15 mouse cellular contexts compared by ENCODE assay signal in the genomic region with DNA sequence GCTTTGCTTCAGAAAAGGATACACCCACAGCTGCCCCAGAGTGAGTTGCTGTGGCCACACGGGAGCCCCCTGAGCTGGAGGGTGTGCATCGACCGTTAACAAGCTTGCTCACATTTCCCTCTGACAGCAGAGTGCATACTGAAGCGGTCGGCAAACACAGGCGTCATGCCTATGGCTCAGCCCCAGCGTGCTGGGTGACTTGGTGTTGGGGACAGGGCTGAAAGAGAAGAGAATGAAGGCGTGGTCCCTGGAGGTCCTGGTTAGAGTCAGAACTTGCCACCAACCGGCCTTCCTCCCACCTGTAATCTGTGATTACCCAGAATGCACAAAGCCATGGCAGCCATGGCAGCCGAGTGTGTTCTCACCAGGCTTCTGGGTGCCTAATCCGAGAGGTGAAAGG. TPM values are rescaled to one million over a fixed set of nuclear protein-coding genes. Genes with fewer than 3 reads are reported as not detected.
DNase-seq lines count a peak whose midpoint lies in the region; ATAC-seq lines count a peak whose summit lies in the region.
"Had no signal": no experiment of that assay in that cellular context is flagged by ENCODE, and none has a peak within 500 bp of the region (broad histone marks: within the 10 kb centered on the region; RNA-seq: fewer than 3 reads in every experiment).

No protein-coding gene starts in this region.

- H3K9me3 ChIP-seq in heart, embryonic 10.5 days, result no peaks in the 10 kb centered on the region
- no peaks in the 10 kb centered on the region for H3K9me3 ChIP-seq in intestine, embryonic 14.5 days (ENCODE audit: control insufficient read depth, low read length)
- H3K9me3 ChIP-seq in neural tube, embryonic 15.5 days (replicated peaks), result no peaks in the 10 kb centered on the region

- DNase-seq in heart, embryonic 10.5 days (ENCODE audit: low spot score), result no peak
- DNase-seq in heart, postnatal 25 days (ENCODE audit: low spot score), result no peak
- peak; percentile 39 for DNase-seq in ES-CJ7 (ENCODE audit: low read depth, low spot score)
- no peak for DNase-seq in intestine, embryonic 14.5 days (ENCODE audit: low spot score)
- peak; percentile 22 for DNase-seq in lung, postnatal 36 days
- DNase-seq in adrenal gland, adult 8-10 months, result no peak
- no peak for DNase-seq in cerebellum, adult 8-10 months
- DNase-seq: cerebellum, postnatal 36 days; kidney, adult 11 months had no signal

- H3K4me1 ChIP-seq in heart, embryonic 10.5 days, result peaks cover 41% of the 10 kb centered on the region
- H3K4me1 ChIP-seq in intestine, embryonic 14.5 days (replicated peaks; ENCODE audit: control insufficient read depth, insufficient read depth, low read length), result no peaks in the 10 kb centered on the region; the same call in 1 of the 2 replicates
- no peaks in the 10 kb centered on the region for H3K4me1 ChIP-seq in neural tube, embryonic 15.5 days

- H3K4me2 ChIP-seq in intestine, embryonic 14.5 days (ENCODE audit: low read length), result no peak overlapping the region
- no peak overlapping the region for H3K4me2 ChIP-seq in neural tube, embryonic 15.5 days

- WGBS in heart, embryonic 10.5 days, result 39% methylated on average over 11 of the region's 11 CpGs
- WGBS in intestine, embryonic 14.5 days, result 46% methylated on average over 11 of the region's 11 CpGs
- 60% methylated on average over 11 of the region's 11 CpGs for WGBS in neural tube, embryonic 15.5 days

- ATAC-seq in intestine, embryonic 14.5 days (replicated peaks; ENCODE audit: low FRiP score, low TSS enrichment, low read depth), result 0 out of 2 replicates have a peak, but pooled peaks have one; percentile 13
- no peak for ATAC-seq in neural tube, embryonic 15.5 days (ENCODE audit: low FRiP score)

- intact Hi-C loops in heart, postnatal 25 days (cut with DNase I), result no loop called here

- H3K4me3 ChIP-seq in heart, embryonic 10.5 days, result no peak overlapping the region
- no peak overlapping the region for H3K4me3 ChIP-seq in intestine, embryonic 14.5 days (ENCODE audit: low read depth, low read length)
- H3K4me3 ChIP-seq in neural tube, embryonic 15.5 days (replicated peaks), result no peak overlapping the region

- peaks cover 46% of the 10 kb centered on the region for H3K27me3 ChIP-seq in heart, embryonic 10.5 days (ENCODE audit: insufficient read depth, poor library complexity, severe bottlenecking)
- no peaks in the 10 kb centered on the region for H3K27me3 ChIP-seq in intestine, embryonic 14.5 days (replicated peaks; ENCODE audit: control insufficient read depth, insufficient read depth, low read length)
- H3K27me3 ChIP-seq in neural tube, embryonic 15.5 days (replicated peaks), result peaks cover 19% of the 10 kb centered on the region

- H3K36me3 ChIP-seq in heart, embryonic 10.5 days, result peaks cover 6% of the 10 kb centered on the region; the same call in 1 of the 2 replicates
- H3K36me3 ChIP-seq in intestine, embryonic 14.5 days (ENCODE audit: control insufficient read depth, insufficient read depth, low read length), result no peaks in the 10 kb centered on the region
- no peaks in the 10 kb centered on the region for H3K36me3 ChIP-seq in neural tube, embryonic 15.5 days

- H3K27ac ChIP-seq in heart, embryonic 10.5 days, result peak overlapping the region; percentile 83
- H3K27ac ChIP-seq in intestine, embryonic 14.5 days (ENCODE audit: low read depth), result peak overlapping the region; percentile 58; the same call in 1 of the 2 replicates
- H3K27ac ChIP-seq in neural tube, embryonic 15.5 days (replicated peaks), result no peak overlapping the region

- no peak overlapping the region for H3K9ac ChIP-seq in intestine, embryonic 14.5 days (ENCODE audit: low read length)
- no peak overlapping the region for H3K9ac ChIP-seq in neural tube, embryonic 15.5 days (replicated peaks)

RNA-seq across cellular contexts. Expression of gene B230104I21Rik, which starts 22.9 kb away (rescaled TPM):
- not detected in 2 replicates for polyA plus RNA-seq in heart, embryonic 10.5 days (2016; fragmentation: Nextera tagmentation; extraction: Ambion mirVana)
- total RNA-seq in heart, postnatal 25 days (2021), result not detected
- 0.22 TPM in 1 of 2 replicates, not detected in the other for polyA plus RNA-seq in intestine, embryonic 14.5 days (2014; fragmentation: Nextera tagmentation; extraction: Ambion mirVana)
- not detected in 2 replicates for polyA plus RNA-seq in neural tube, embryonic 15.5 days (2015; fragmentation: Nextera tagmentation; extraction: Ambion mirVana)
- not detected for total RNA-seq in adrenal gland, adult 8-10 months (2022)
- total RNA-seq: hematopoietic stem cell, adult 5-6 weeks; left cerebral cortex, postnatal 36 days; MEL had no signal
- polyA plus RNA-seq: liver, embryonic 16.5 days; thymus, postnatal 0 days had no signal

RNA-seq across cellular contexts. Expression of gene Arhgef16, which starts 57.3 kb away (rescaled TPM):
- 3.3 and 7.4 TPM in 2 replicates for polyA plus RNA-seq in heart, embryonic 10.5 days (2016; fragmentation: Nextera tagmentation; extraction: Ambion mirVana)
- under 1 TPM; 0.36 to 0.62 TPM for total RNA-seq in heart, postnatal 25 days (2021)
- 36.7 and 38.6 TPM in 2 replicates for polyA plus RNA-seq in intestine, embryonic 14.5 days (2014; fragmentation: Nextera tagmentation; extraction: Ambion mirVana)
- 0.91 and 9.6 TPM in 2 replicates for polyA plus RNA-seq in neural tube, embryonic 15.5 days (2015; fragmentation: Nextera tagmentation; extraction: Ambion mirVana)
- under 1 TPM; 0.09 to 0.51 (median 0.32) TPM for total RNA-seq in adrenal gland, adult 8-10 months (2022)
- total RNA-seq: hematopoietic stem cell, adult 5-6 weeks; MEL had no signal

Comparison
In these comparisons a context has a peak if more than half of its experiments do, and no peak if none do; other contexts are left out.
1. DNase-seq: peak in ES-CJ7 (single experiment) and lung, postnatal 36 days (single experiment); none in heart, embryonic 10.5 days (single experiment), heart, postnatal 25 days (single experiment), intestine, embryonic 14.5 days (single experiment), adrenal gland, adult 8-10 months (single experiment) and cerebellum, adult 8-10 months (single experiment).